Mouse (Mus musculus): Measurements from ENCODE around the gene Tdp1. TPM values are rescaled to one million over a fixed set of nuclear protein-coding genes. Genes with fewer than 3 reads are reported as not detected.
A peak's percentile ranks its signal among the peaks of the same experiment; 100 is the strongest.
"Not testable (repeated sequence)": the region's sequence is repeated elsewhere in the genome, so short reads cannot be mapped to it uniquely, and the experiment has no call there.

Gene Tdp1
- total RNA-seq, 2 experiments from 2014 or later: 11.3 to 12.0 TPM

GRCm38 (mm10) chr12:99940704-99941103 is 56.4 kb downstream of the Tdp1 start:
- intact Hi-C loops (cut with DNase I): no loop called here
- no peak for DNase-seq

- DNase-seq: no peak
- intact Hi-C loops (cut with DNase I): no loop called here
Observed at GRCm38 (mm10) chr12:99942441-99942840, 58.1 kb downstream of the Tdp1 start.

DNA sequence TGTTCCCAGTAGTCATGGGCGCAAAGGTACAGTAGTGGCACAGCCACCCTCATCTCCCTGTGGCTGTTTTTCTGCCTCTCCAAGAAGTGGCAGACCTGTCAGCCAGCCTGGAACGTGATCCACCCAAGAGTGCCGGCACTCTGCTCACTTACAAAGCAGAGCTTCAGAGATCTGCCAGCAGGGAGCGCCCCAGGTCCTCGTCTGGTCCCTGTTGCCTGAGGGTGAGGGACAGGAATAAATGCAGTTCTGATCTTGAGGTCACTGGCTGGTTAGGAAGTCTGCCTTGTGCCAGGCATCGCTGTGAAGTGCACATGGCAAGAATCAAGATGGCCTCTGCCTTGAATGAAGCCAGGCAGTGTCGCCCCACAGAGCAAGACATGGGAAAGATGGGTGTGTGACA is 68.6 kb downstream of the Tdp1 start:
- intact Hi-C loops (cut with DNase I): loop anchor here (1.0 kb wide), 1 partner anchor 153 kb away; no protein-coding TSS in a partner anchor
- DNase-seq: peak; percentile 65 to 76

- no peak for DNase-seq
- intact Hi-C loops (cut with DNase I): no loop called here
Observed at GRCm38 (mm10) chr12:99956411-99956810, 72.1 kb downstream of the Tdp1 start.

DNA sequence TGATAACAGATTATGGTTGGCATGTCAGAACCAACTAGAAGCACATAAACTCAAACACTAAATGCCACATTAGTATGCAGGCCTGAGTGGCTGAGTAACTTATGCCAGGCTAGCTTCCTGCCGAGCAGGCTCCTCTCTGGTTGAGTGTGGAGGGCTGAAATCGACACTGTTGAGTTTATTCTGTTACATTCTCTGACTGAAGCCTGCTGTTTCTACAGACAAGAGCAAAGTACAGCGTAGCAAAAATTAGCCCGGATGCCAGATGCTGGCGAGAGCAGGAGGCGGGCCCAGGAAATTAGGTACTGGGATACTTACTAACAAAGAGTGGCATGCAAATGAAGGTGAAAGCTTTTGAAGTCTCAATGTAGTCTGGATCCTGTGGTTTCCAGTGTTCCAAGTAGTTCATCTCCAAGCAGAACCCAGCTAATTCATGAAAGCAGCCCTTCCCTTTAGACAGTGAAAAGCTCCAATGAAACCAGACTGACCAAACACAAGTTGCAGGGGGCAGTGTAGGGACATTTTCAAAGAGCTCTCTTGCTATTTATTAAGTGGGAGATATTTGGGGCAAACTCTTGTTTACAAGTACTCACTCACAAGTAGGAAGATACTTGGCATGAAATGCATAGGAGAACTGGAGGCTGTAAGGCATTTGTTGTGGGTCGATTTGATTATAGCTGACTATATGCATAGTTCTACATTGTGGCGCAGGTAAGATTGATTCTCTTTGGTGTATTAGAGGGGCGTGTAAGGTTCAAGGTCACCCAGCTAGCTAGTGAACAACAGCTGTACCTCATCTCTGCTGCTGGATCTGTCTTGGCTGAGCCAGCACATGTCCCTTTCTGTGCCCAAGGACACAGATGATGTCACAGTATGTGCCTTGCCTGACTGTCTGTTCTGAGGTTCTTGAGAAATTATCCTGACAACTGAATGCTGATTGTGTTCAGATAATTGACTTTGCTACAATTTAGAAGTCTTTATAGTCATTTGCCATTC is 74.0 kb downstream of the Tdp1 start:
- intact Hi-C loops (cut with DNase I): no loop called here
- no peak for DNase-seq

DNA sequence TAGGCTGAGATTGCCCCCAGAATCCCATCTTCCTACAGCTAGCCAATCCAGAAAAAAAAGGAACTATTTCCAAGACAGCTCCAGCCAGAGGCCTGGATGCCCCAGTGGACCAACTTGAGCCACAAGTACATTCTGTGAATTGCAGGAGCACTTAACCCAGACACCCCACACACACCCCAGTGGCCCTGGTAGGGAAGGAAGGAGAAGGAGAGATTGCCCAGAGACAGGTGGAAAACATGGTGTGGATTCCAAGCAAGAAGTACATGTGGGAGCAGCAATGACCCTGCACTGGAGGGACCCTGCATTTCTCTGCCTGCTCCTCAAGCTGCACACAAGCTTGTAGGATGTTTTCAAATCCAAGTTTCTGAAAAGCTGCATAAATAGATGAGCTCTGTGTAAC is 75.0 kb downstream of the Tdp1 start:
- no peak for DNase-seq
- intact Hi-C loops (cut with DNase I): no loop called here

GRCm38 (mm10) chr12:99959930-99960329 is 75.6 kb downstream of the Tdp1 start:
- intact Hi-C loops (cut with DNase I): loop anchor here (5.0 kb wide), 1 partner anchor 58 kb away; no protein-coding TSS in a partner anchor
- no peak for DNase-seq

DNA sequence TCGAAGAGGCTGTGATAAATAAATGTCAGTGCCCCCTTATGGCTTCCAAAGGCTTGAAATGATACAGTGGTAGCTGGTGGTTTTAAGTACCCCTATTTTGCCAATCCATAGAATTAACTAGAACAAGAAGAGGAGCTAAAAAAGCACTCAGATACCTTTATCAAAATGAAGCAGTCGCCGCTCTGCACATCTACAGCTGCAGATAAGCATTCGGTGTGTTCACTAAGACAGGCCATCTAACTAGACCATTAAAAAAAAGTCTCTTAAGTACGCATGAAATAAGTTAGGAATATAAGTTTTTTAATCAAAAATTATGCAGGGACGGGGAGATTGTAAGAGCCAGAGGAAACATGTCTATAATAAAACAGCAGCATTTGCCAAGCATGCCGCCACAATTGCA is 76.4 kb downstream of the Tdp1 start:
- intact Hi-C loops (cut with DNase I): loop anchor here (5.0 kb wide), 1 partner anchor 58 kb away; no protein-coding TSS in a partner anchor

GRCm38 (mm10) chr12:99964301-99965202 is 80.2 kb downstream of the Tdp1 start, which contains the start of gene Kcnk13:
Gene Kcnk13, plus strand, starts transcription at chr12:99964499.
- peak; percentile 66 to 77 for DNase-seq
- intact Hi-C loops (cut with DNase I): loop anchor here (5.0 kb wide), 2 partner anchors 62 to 143 kb away; no protein-coding TSS in a partner anchor

More for the DNA sequence above, 76.4 kb downstream of the Tdp1 start:
- no peak for DNase-seq

DNA sequence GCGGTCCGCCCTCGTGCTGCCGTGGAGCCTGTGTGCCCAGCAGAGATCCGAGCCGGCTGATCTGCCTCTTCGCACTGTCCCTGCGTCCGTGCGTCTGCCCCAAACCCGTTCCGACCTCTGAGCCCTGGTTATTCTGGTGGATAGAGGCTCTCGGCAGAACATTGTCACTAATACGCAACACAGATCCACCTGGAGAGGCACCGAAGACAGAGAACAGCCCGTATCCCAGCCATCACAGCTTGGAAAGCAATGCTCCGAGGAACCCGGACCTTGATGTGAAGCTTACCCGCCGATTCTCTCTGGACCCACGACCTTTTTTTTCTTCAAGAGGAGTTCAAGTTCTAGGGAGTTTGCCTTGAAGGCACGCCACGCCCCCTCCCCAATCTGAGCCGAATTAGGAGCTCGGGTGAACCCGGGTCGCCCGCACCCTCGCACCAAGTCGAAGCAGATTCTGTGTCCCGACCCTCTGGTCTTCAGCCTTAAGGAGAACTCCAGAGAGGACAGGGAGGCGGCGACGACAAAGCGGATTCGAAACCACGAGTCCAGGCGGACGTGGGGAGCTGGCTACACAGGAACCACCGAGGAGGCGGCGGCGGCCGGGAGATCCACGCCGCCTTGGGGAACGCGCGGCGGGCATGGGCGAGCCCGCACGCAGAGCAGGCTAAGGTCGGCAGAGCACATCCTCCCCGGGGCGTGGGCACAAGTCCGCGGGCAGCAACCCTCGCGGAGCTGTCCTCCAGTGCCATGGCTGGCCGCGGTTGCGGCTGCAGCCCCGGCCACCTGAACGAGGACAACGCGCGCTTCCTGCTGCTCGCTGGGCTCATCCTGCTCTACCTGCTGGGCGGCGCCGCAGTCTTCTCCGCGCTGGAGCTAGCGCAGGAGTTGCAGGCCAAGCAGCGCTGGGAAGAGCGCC is 81.1 kb downstream of the Tdp1 start:
- intact Hi-C loops (cut with DNase I): loop anchor here (5.0 kb wide), 1 partner anchor 142 kb away; no protein-coding TSS in a partner anchor
- peak; percentile 50 to 62 for DNase-seq

DNA sequence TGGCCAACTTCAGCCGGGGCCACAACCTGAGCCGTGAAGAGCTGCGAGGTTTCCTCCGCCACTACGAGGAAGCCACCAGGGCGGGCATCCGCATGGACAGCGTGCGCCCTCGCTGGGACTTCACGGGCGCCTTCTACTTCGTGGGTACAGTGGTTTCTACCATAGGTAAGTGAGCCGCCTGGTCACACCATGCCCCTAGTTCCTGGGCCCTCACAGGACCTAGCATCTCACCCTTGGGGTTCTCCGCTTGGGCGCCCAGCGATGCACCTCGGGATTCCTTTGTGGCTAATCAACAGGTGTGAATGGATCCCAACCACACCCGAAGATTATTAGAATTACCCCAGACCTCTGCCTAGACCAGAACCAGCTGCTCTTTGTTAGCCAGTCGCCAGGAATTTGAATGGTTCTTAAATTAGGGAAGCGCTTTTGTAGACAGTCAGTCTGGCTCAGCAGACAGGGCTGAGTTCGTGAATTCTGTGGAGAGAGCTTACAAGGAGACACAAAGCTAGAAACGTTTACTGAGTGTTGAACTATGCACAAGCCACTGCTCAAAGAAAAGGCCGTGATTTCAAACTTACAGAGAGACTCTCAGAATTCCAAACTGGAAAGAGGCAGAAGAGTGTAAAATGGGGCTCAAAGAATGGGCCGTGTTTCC is 81.9 kb downstream of the Tdp1 start:
- DNase-seq: peak; percentile 10 to 20
- intact Hi-C loops (cut with DNase I): loop anchor here (5.0 kb wide), 1 partner anchor 141 kb away; no protein-coding TSS in a partner anchor

DNA sequence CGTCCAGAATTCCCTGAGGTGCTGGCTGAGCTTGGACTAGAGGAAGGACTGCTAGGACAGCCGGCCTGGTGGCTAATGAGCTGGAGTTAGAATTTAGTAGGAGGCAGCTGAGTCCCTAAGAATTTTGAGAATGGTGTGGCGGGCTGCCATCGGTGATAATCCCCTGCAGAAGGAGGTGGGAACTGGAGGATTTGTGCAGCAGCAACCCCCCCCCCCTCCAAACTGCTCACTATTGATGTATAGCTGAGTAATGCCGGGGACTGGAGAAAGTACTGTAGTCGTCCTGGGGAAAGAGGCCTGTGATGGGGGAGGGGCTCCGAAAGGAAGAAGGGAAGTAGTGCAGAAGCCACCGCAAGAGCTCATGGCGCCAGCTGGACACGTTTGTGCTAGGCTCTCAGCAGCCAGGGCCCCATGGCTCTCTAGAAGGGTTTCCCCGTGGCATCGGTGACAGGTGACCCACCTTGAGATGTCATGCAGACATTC is 82.6 kb downstream of the Tdp1 start:
- intact Hi-C loops (cut with DNase I): loop anchor here (5.0 kb wide), 1 partner anchor 140 kb away; no protein-coding TSS in a partner anchor
- DNase-seq: peak; percentile 18 to 38

- DNase-seq: no peak
- intact Hi-C loops (cut with DNase I): loop anchor here (5.0 kb wide), 1 partner anchor 137 kb away; no protein-coding TSS in a partner anchor
Observed at GRCm38 (mm10) chr12:99969906-99970305, 85.6 kb downstream of the Tdp1 start.

GRCm38 (mm10) chr12:99971205-99971894 is 87.0 kb downstream of the Tdp1 start:
- intact Hi-C loops (cut with DNase I); DNase-seq: not testable (repeated sequence)

DNA sequence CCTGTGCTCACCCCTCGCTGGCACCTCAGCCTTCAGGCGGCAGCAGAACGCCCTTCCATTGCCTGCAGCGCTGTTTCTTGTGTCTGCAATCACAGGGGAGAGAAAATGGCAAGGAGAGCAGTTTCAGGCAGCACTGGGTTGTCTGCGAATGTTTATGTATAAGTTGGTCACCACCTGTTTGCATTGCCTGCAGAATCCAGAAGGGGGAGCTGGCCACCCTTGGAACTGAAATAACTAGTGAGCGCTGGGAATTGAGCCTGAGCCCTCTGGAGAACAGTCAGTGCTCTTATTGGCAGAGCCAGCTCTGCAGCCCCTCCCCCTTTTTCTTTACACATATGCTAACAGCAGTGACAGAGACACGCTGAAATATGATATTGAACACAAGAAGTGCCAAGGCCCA is 88.5 kb downstream of the Tdp1 start:
- intact Hi-C loops (cut with DNase I): no loop called here
- DNase-seq: no peak

DNA sequence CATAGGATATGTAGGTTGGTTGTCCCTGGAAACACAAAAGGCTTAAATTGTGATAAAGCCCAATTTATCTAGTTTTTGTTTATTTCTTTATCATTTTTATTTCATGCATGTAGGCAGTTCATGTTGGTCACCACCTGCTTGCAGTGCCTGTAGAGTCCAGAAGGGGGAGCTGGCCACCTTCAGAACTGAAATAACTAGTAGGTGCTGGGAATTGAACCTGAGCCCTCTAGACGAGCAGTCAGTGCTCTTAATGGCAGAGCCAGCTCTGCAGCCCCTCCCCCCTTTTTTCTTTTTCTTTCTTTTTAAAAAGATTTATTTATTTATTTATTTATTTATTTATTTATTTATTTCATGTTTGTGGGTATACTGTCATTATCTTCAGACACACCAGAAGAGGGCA is 89.3 kb downstream of the Tdp1 start:
- DNase-seq: no peak
- intact Hi-C loops (cut with DNase I): no loop called here

DNA sequence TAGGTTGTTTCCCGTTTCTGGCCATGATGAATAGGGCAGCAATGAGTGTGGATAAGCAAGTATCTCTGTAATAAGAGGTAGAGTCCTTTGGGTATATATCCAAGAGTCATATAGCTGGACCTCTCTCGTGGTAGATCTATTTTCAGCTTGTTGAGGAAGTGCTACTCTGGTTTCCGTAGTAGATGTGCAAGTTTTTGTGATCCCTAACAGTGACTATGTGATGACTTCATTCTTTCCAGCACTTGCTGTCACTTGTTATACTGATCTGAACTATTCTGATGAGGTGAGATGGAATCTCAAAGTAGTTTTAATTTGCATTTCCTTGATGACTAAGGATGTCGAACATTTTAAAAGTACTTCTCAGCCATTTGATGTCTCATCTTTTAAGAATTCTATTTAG is 95.2 kb downstream of the Tdp1 start:
- intact Hi-C loops (cut with DNase I): no loop called here
- DNase-seq: no peak

DNA sequence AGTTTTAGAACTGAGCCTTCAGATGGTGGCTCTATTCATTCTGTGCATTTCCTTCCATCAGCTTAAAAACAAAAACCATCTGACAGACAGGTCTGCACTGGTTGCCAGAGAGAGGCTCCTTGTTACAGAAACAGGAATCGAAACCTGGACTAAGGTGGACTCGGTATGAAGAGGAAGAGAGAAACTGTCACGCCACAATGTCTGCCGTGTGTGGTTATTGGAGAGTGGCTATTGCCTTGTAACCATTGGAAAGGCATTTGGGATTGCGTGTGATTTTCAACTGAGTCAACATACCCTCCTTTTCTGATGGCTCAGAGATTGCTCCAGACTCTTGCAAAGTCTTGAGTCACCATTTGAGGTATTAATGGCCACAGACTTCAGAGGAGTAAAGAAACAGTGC is 102.5 kb downstream of the Tdp1 start:
- DNase-seq: no peak
- intact Hi-C loops (cut with DNase I): no loop called here

Data from heart, postnatal 10 days (tissue).